Mouse (Mus musculus) MEL (cell line): ENCODE measurements at regions not wholly inside any gene's neighbourhood (a gene's known extent, or its start where the extent isn't known, plus 50 kb on each side); places are given as distances from the start of the nearest gene placed in this dataset.

Experiments
- DNase-seq: peaks from one replicate; pipeline ENCODE4 v3.0.0; 2011; ENCODE audit warnings: low read depth, low spot score
- H3K27ac ChIP-seq: 2 replicates; pipeline ENCODE4 v1.5.1; 2012; ENCODE audit warnings: low read depth, mild to moderate bottlenecking, control low read depth, low read length, moderate library complexity; ENCODE audit not compliant: control insufficient read depth
- H3K27me3 ChIP-seq, 2 experiments: fragments of 150-350 bp in 1 of 2; sonication (generic) in 1 of 2; 2 replicates each; pipeline ENCODE4 v1.6.1; 2012; ENCODE audit warnings: low read length in 2 of 2, mild to moderate bottlenecking in 2 of 2, improper control_type of control experiment in 1 of 2, moderate library complexity in 1 of 2; ENCODE audit not compliant: insufficient read depth in 2 of 2, control insufficient read depth in 1 of 2
- H3K36me3 ChIP-seq, 2 experiments: 2 replicates each; pipeline ENCODE4 v1.6.1; 2012 to 2014; ENCODE audit warnings: low read length in 2 of 2, improper control_type of control experiment in 1 of 2, inconsistent platforms in 1 of 2, mild to moderate bottlenecking in 1 of 2; ENCODE audit not compliant: insufficient read depth in 2 of 2, control insufficient read depth in 1 of 2
- H3K4me1 ChIP-seq, 2 experiments: fragments of 150-350 bp in 1 of 2; sonication (generic) in 1 of 2; 2 replicates each; pipeline ENCODE4 v1.6.1; 2012; ENCODE audit warnings: low read length in 2 of 2, improper control_type of control experiment in 1 of 2, mild to moderate bottlenecking in 1 of 2; ENCODE audit not compliant: insufficient read depth in 2 of 2, control insufficient read depth in 1 of 2
- H3K4me3 ChIP-seq, 2 experiments: fragments of 150-350 bp in 1 of 2; sonication (generic) in 1 of 2; 2 replicates each; pipeline ENCODE4 v1.5.1; 2012; ENCODE audit warnings: low read depth in 2 of 2, low read length in 2 of 2, mild to moderate bottlenecking in 2 of 2, moderate library complexity in 2 of 2, control low read depth in 1 of 2, improper control_type of control experiment in 1 of 2; ENCODE audit not compliant: control insufficient read depth in 1 of 2, insufficient read depth in 1 of 2
- H3K79me2 ChIP-seq: 2 replicates; pipeline ENCODE4 v1.6.1; 2012; ENCODE audit warnings: mild to moderate bottlenecking, low read length, moderate library complexity; ENCODE audit not compliant: control insufficient read depth, poor library complexity, insufficient read depth
- H3K9ac ChIP-seq: 2 replicates; pipeline ENCODE4 v1.6.1; 2012; ENCODE audit warnings: low read depth, mild to moderate bottlenecking, control low read depth, low read length, moderate library complexity; ENCODE audit not compliant: control insufficient read depth, poor library complexity, severe bottlenecking
- H3K9me3 ChIP-seq: fragments of 150-350 bp; sonication (generic); replicated peaks from 2 replicates; pipeline ENCODE4 v1.6.1; 2012; ENCODE audit warnings: mild to moderate bottlenecking, low read length, improper control_type of control experiment, moderate library complexity; ENCODE audit not compliant: insufficient read depth
- BHLHE40 ChIP-seq: IDR thresholded peaks from 2 replicates; pipeline ENCODE4 v1.6.1; 2012; ENCODE audit warnings: low read depth, mild to moderate bottlenecking, inconsistent platforms, low read length, improper control_type of control experiment, borderline replicate concordance
- CHD2 ChIP-seq: IDR thresholded peaks from 2 replicates; pipeline ENCODE4 v1.6.1; 2011; ENCODE audit warnings: low read length, improper control_type of control experiment
- ELF1 ChIP-seq: IDR thresholded peaks from 2 replicates; pipeline ENCODE4 v1.6.1; 2014; ENCODE audit warnings: low read depth, mild to moderate bottlenecking, inconsistent platforms, low read length, improper control_type of control experiment, moderate library complexity
- EP300 ChIP-seq, 2 experiments: IDR thresholded peaks; 2 replicates each; pipeline ENCODE4 v1.6.1; 2011; ENCODE audit warnings: improper control_type of control experiment in 2 of 2, low read length in 2 of 2, low read depth in 1 of 2, mild to moderate bottlenecking in 1 of 2
- GABPA ChIP-seq: IDR thresholded peaks from 2 replicates; pipeline ENCODE4 v1.6.1; 2012; ENCODE audit warnings: low read depth, mild to moderate bottlenecking, inconsistent platforms, low read length, improper control_type of control experiment, moderate library complexity
- GATA1 ChIP-seq: IDR thresholded peaks from 2 replicates; pipeline ENCODE4 v1.6.1; 2011; ENCODE audit warnings: low read depth, low read length, improper control_type of control experiment
- HCFC1 ChIP-seq: IDR thresholded peaks from 2 replicates; pipeline ENCODE4 v1.6.1; 2012; ENCODE audit warnings: low read depth, mild to moderate bottlenecking, inconsistent platforms, low read length, improper control_type of control experiment, moderate library complexity
- JUND ChIP-seq: IDR thresholded peaks from 2 replicates; pipeline ENCODE4 v1.6.1; 2011; ENCODE audit warnings: low read depth, mild to moderate bottlenecking, improper control_type of control experiment, low read length
- KAT2A ChIP-seq: conservative IDR thresholded peaks from 2 replicates; pipeline ENCODE4 v1.6.1; 2012; ENCODE audit warnings: low read depth, low read length, improper control_type of control experiment, inconsistent platforms
- MAFK ChIP-seq: IDR thresholded peaks from 2 replicates; pipeline ENCODE4 v1.6.1; 2011; ENCODE audit warnings: low read depth, mild to moderate bottlenecking, low read length, improper control_type of control experiment, borderline replicate concordance
- MAX ChIP-seq: IDR thresholded peaks from 2 replicates; pipeline ENCODE4 v1.6.1; 2011; ENCODE audit warnings: low read length, improper control_type of control experiment
- MEF2A ChIP-seq: IDR thresholded peaks from 2 replicates; pipeline ENCODE4 v1.6.1; 2014; ENCODE audit warnings: low read depth, mild to moderate bottlenecking, inconsistent platforms, low read length, improper control_type of control experiment; ENCODE audit not compliant: poor library complexity, insufficient replicate concordance, severe bottlenecking; ENCODE audit errors: extremely low read depth
- MYC ChIP-seq: IDR thresholded peaks from 2 replicates; pipeline ENCODE4 v1.6.1; 2011; ENCODE audit warnings: low read depth, mild to moderate bottlenecking, low read length, improper control_type of control experiment, moderate library complexity
- NRF1 ChIP-seq: IDR thresholded peaks from 2 replicates; pipeline ENCODE4 v1.6.1; 2014; ENCODE audit warnings: low read depth, mild to moderate bottlenecking, inconsistent platforms, low read length, improper control_type of control experiment, moderate library complexity; ENCODE audit not compliant: poor library complexity, insufficient read depth, severe bottlenecking
- POLR2A ChIP-seq, 2 experiments: IDR thresholded peaks; 2 replicates each; pipeline ENCODE4 v1.6.1; 2011 to 2012; ENCODE audit warnings: low read length in 2 of 2, mild to moderate bottlenecking in 2 of 2, control low read depth in 1 of 2, improper control_type of control experiment in 1 of 2, low read depth in 1 of 2, moderate library complexity in 1 of 2; ENCODE audit not compliant: control insufficient read depth in 1 of 2, insufficient read depth in 1 of 2, poor library complexity in 1 of 2
- POLR2AphosphoS2 ChIP-seq: IDR thresholded peaks from 2 replicates; pipeline ENCODE4 v1.6.1; 2011; ENCODE audit warnings: low read length, improper control_type of control experiment
- POLR2AphosphoS5 ChIP-seq: IDR thresholded peaks from 2 replicates; pipeline ENCODE4 v1.6.1; 2012; ENCODE audit warnings: low read depth, borderline replicate concordance, mild to moderate bottlenecking, inconsistent platforms, low read length, moderate library complexity, mixed read lengths
- RAD21 ChIP-seq: IDR thresholded peaks from 2 replicates; pipeline ENCODE4 v1.6.1; 2011; ENCODE audit warnings: mild to moderate bottlenecking, low read depth, low read length, improper control_type of control experiment
- USF2 ChIP-seq, 2 experiments: IDR thresholded peaks; 2 replicates each; pipeline ENCODE4 v1.6.1; 2011 to 2012; ENCODE audit warnings: improper control_type of control experiment in 2 of 2, low read length in 2 of 2, borderline replicate concordance in 1 of 2, inconsistent platforms in 1 of 2, low read depth in 1 of 2, mild to moderate bottlenecking in 1 of 2; ENCODE audit not compliant: insufficient read depth in 1 of 2
- ZC3H11A ChIP-seq: IDR thresholded peaks from 2 replicates; pipeline ENCODE4 v1.6.1; 2012; ENCODE audit warnings: low read depth, mild to moderate bottlenecking, inconsistent platforms, low read length, improper control_type of control experiment
- ZKSCAN1 ChIP-seq: IDR thresholded peaks from 2 replicates; pipeline ENCODE4 v1.6.1; 2012; ENCODE audit warnings: low read depth, mild to moderate bottlenecking, inconsistent platforms, low read length, improper control_type of control experiment, moderate library complexity
- ZNF384 ChIP-seq: IDR thresholded peaks from 2 replicates; pipeline ENCODE4 v1.6.1; 2012; ENCODE audit warnings: low read depth, mild to moderate bottlenecking, inconsistent platforms, low read length, improper control_type of control experiment

DNA sequence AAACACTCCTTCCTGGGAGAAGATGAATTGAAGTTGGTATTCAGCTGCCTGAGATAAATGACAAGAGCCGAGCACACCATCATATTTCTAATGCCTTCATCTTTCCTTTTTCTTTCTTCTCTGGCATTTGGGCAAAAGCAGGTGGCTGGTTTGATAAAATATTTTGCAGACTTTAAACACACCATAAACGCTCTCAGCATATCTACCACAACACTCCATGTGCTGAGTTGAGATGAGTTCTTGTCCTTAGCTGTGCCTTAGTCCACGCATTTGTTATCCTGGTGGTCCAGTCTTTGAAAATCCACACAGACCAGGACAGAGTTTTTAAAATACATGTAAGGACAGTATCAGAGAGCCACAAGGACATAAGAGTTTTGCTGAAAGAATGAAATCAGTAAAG, 74.3 kb upstream of the Immp2l start:
- H3K79me2 ChIP-seq, result no peaks in the 10 kb centered on the region
- H3K27ac ChIP-seq, result no peak overlapping the region
- no peak for TF ChIP-seq POLR2A (IDR thresholded peaks at IDR 0.05; ENCODE audit: control insufficient read depth in 1 of 2, insufficient read depth in 1 of 2, low read depth in 1 of 2, low read length in 2 of 2, poor library complexity in 1 of 2)
- no peak for TF ChIP-seq MAX
- TF ChIP-seq JUND, result no peak
- TF ChIP-seq KAT2A, result no peak
- TF ChIP-seq ELF1, result no peak
- no peak for TF ChIP-seq HCFC1
- TF ChIP-seq MAFK, result no peak
- TF ChIP-seq GATA1, result no peak
- no peak for TF ChIP-seq GABPA
- no peak for TF ChIP-seq EP300 (IDR thresholded peaks at IDR 0.05; ENCODE audit: low read depth in 1 of 2, low read length in 2 of 2)
- TF ChIP-seq MYC, result no peak
- TF ChIP-seq ZC3H11A, result no peak
- TF ChIP-seq NRF1, result no peak
- no peak for TF ChIP-seq USF2 (IDR thresholded peaks at IDR 0.05; ENCODE audit: borderline replicate concordance in 1 of 2, insufficient read depth in 1 of 2, low read depth in 1 of 2, low read length in 2 of 2)

DNA sequence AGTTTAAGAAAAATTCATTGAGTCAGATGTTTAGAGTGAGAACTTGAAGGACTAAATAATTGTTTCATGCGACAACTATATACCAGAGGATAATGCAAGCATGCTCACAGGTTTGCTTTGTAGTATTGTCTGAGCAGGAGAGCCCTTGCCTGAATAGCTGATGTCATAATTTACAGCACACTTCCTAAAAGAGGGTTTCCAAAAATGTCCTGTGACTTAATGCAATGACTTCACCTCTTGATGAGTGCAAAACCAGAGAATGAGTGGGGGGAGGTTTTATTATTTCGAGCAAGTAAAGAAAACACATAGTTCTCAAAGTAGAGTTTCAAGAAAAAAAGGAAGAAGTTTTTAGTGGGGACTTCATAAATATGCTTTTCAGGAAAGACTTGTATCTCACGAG, 65.4 kb upstream of the Immp2l start:
- no peaks in the 10 kb centered on the region for H3K36me3 ChIP-seq

More for the DNA sequence above, 74.3 kb upstream of the Immp2l start:
- no peaks in the 10 kb centered on the region for H3K27me3 ChIP-seq
- H3K4me1 ChIP-seq, result no peaks in the 10 kb centered on the region
- no peak for DNase-seq
- H3K4me3 ChIP-seq, result no peak overlapping the region
- H3K9ac ChIP-seq, result no peak overlapping the region
- H3K9me3 ChIP-seq, result no peaks in the 10 kb centered on the region
- H3K36me3 ChIP-seq, result no peaks in the 10 kb centered on the region

More for the DNA sequence above, 65.4 kb upstream of the Immp2l start:
- Histone ChIP-seq H3K9ac (no peak overlapping the region), H3K9me3 (no peaks in the 10 kb centered on the region), H3K27ac (no peak overlapping the region), H3K4me1 (no peaks in the 10 kb centered on the region), H3K27me3 (no peaks in the 10 kb centered on the region; a peak in 1 of 4 replicates), H3K79me2 (no peaks in the 10 kb centered on the region), H3K4me3 (no peak overlapping the region)
- no peak for TF ChIP-seq POLR2A (IDR thresholded peaks at IDR 0.05; ENCODE audit: control insufficient read depth in 1 of 2, insufficient read depth in 1 of 2, low read depth in 1 of 2, low read length in 2 of 2, poor library complexity in 1 of 2)
- TF ChIP-seq BHLHE40, result no peak
- no peak for TF ChIP-seq ZNF384
- no peak for TF ChIP-seq GATA1
- TF ChIP-seq ZKSCAN1, result no peak
- TF ChIP-seq HCFC1, result no peak
- no peak for TF ChIP-seq CHD2
- no peak for TF ChIP-seq JUND
- no peak for TF ChIP-seq MEF2A
- TF ChIP-seq POLR2AphosphoS5, result no peak
- no peak for TF ChIP-seq POLR2AphosphoS2
- TF ChIP-seq RAD21, result no peak
- no peak for DNase-seq
